Mouse (Mus musculus) myocyte (in vitro differentiated cells): ENCODE data around the gene Tmem201. TPM values are rescaled to one million over a fixed set of nuclear protein-coding genes. Genes with fewer than 3 reads are reported as not detected.
A peak's percentile ranks its signal among the peaks of the same experiment; 100 is the strongest.

Experiments
- H3K27me3 ChIP-seq: one replicate; pipeline ENCODE4 v1.6.1; 2011; ENCODE audit not compliant: control insufficient read depth, insufficient read depth, insufficient read length
- H3K36me3 ChIP-seq: one replicate; pipeline ENCODE4 v1.6.1; 2011; ENCODE audit not compliant: control insufficient read depth, insufficient read depth
- H3K4me2 ChIP-seq: one replicate; pipeline ENCODE4 v1.6.1; 2011; ENCODE audit warnings: low read depth, control low read depth
- H3K4me3 ChIP-seq: one replicate; pipeline ENCODE4 v1.5.1; 2011; ENCODE audit warnings: mild to moderate bottlenecking, control low read depth, moderate library complexity
- H3K79me2 ChIP-seq: one replicate; pipeline ENCODE4 v1.6.1; 2011; ENCODE audit not compliant: control insufficient read depth, insufficient read depth
- H3ac ChIP-seq: one replicate; pipeline ENCODE4 v1.6.1; 2011; ENCODE audit not compliant: control insufficient read depth, insufficient read length
- CEBPB ChIP-seq: IDR thresholded peaks from 2 replicates; pipeline ENCODE4 v1.6.1; 2011; ENCODE audit warnings: mild to moderate bottlenecking, moderate library complexity; ENCODE audit not compliant: poor library complexity, insufficient read depth, severe bottlenecking
- E2F4 ChIP-seq: IDR thresholded peaks from one replicate; pipeline ENCODE4 v1.6.1; 2011; ENCODE audit warnings: mild to moderate bottlenecking, control low read depth, moderate library complexity; ENCODE audit not compliant: insufficient read depth
- MAX ChIP-seq: IDR thresholded peaks from one replicate; pipeline ENCODE4 v1.6.1; 2011; ENCODE audit warnings: low read depth, mild to moderate bottlenecking, control low read depth
- MYOD1 ChIP-seq, 3 experiments: IDR thresholded peaks; one replicate each; pipeline ENCODE4 v1.6.1; 2011; ENCODE audit warnings: control low read depth in 2 of 3, low read depth in 2 of 3, mild to moderate bottlenecking in 2 of 3, moderate library complexity in 1 of 3; ENCODE audit not compliant: insufficient read length in 2 of 3, control insufficient read depth in 1 of 3
- MYOG ChIP-seq, 3 experiments: IDR thresholded peaks; one replicate each; pipeline ENCODE4 v1.6.1; 2011; ENCODE audit warnings: control low read depth in 2 of 3, low read depth in 2 of 3, mild to moderate bottlenecking in 2 of 3; ENCODE audit not compliant: insufficient read length in 2 of 3, control insufficient read depth in 1 of 3, insufficient read depth in 1 of 3
- POLR2A ChIP-seq: IDR thresholded peaks from one replicate; pipeline ENCODE4 v1.6.1; 2011; ENCODE audit warnings: low read depth, mild to moderate bottlenecking, control low read depth, moderate library complexity; ENCODE audit not compliant: insufficient read length
- POLR2AphosphoS2 ChIP-seq: IDR thresholded peaks from one replicate; pipeline ENCODE4 v1.6.1; 2011; ENCODE audit warnings: low read depth, control low read depth; ENCODE audit not compliant: insufficient read length
- REST ChIP-seq: IDR thresholded peaks from one replicate; pipeline ENCODE4 v1.6.1; 2011; ENCODE audit warnings: mild to moderate bottlenecking, control low read depth, moderate library complexity; ENCODE audit not compliant: insufficient read depth, insufficient read length
- SRF ChIP-seq: IDR thresholded peaks from one replicate; pipeline ENCODE4 v1.6.1; 2011; ENCODE audit warnings: low read depth; ENCODE audit not compliant: control insufficient read depth, insufficient read length
- TCF12 ChIP-seq: IDR thresholded peaks from one replicate; pipeline ENCODE4 v1.6.1; 2011; ENCODE audit warnings: mild to moderate bottlenecking, control low read depth; ENCODE audit not compliant: poor library complexity, insufficient read depth, severe bottlenecking
- TCF3 ChIP-seq: IDR thresholded peaks from one replicate; pipeline ENCODE4 v1.6.1; 2011; ENCODE audit warnings: low read depth, control low read depth; ENCODE audit not compliant: insufficient read length
- USF1 ChIP-seq: IDR thresholded peaks from one replicate; pipeline ENCODE4 v1.6.1; 2011; ENCODE audit warnings: low read depth, mild to moderate bottlenecking, control low read depth, moderate library complexity
- polyA plus RNA-seq: library from polyadenylated mRNA; unstranded; fragments of >200 nt; fragmentation: generic; extraction: Trizol; gene quantifications from one replicate; pipeline ENCODE4 v1.2.1, GENCODE M21; 2012; ENCODE audit warnings: missing spikeins

Tmem201 gene
- polyA plus RNA-seq, 1 experiment, result 31.1 TPM

GRCm38 (mm10) chr4:149779966-149780365 lies 42.1 kb upstream of the Tmem201 start:
- no peaks in the 10 kb centered on the region for H3K36me3 ChIP-seq
- H3K4me2 ChIP-seq, result peak overlapping the region; percentile 59
- no peaks in the 10 kb centered on the region for H3K79me2 ChIP-seq
- no peaks in the 10 kb centered on the region for H3K27me3 ChIP-seq
- H3ac ChIP-seq, result no peak overlapping the region
- TF ChIP-seq MYOG (IDR thresholded peaks at IDR 0.05; ENCODE audit: control insufficient read depth in 1 of 3, insufficient read depth in 1 of 3, insufficient read length in 2 of 3, low read depth in 2 of 3) (no peak), CEBPB (no peak), MYOD1 (IDR thresholded peaks at IDR 0.05; ENCODE audit: control insufficient read depth in 1 of 3, insufficient read length in 2 of 3, low read depth in 2 of 3) (no peak), TCF3 (no peak), TCF12 (no peak), SRF (no peak), MAX (no peak), REST (no peak), POLR2AphosphoS2 (no peak), E2F4 (no peak), USF1 (no peak), POLR2A (no peak)
- no peak overlapping the region for H3K4me3 ChIP-seq

DNA sequence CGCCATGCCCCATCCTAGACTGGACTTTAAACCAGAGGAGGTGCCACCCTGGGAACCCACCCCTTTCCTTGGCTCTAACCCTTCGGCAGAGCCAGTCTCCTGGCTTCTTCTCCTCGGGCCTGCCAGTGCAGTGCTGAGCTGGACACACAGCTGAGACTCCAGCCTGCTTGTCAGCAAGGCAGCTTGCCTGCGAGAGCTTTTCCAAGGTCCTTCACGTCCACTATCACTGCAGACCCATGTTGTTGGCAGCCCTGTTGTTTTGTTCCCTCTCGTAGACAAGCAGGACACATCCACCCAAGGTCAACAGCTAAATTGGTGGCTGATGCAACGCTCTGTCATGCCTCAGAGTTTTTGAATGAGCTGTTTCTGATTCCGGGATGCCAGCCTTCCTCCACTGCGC lies 39.3 kb upstream of the Tmem201 start:
- H3K36me3 ChIP-seq, result no peaks in the 10 kb centered on the region

GRCm38 (mm10) chr4:149775760-149776362 lies 38.0 kb upstream of the Tmem201 start:
- Histone ChIP-seq H3K4me2 (peak overlapping the region; percentile 58), H3K36me3 (no peaks in the 10 kb centered on the region)
- no peak for TF ChIP-seq E2F4
- TF ChIP-seq SRF, result no peak
- TF ChIP-seq CEBPB, result no peak
- no peak for TF ChIP-seq MYOD1 (IDR thresholded peaks at IDR 0.05; ENCODE audit: control insufficient read depth in 1 of 3, insufficient read length in 2 of 3, low read depth in 2 of 3)
- TF ChIP-seq POLR2AphosphoS2, result no peak
- TF ChIP-seq POLR2A, result no peak
- TF ChIP-seq MAX, result no peak
- no peak for TF ChIP-seq REST
- no peak for TF ChIP-seq TCF12
- no peak for TF ChIP-seq TCF3
- TF ChIP-seq USF1, result no peak
- TF ChIP-seq MYOG (IDR thresholded peaks at IDR 0.05; ENCODE audit: control insufficient read depth in 1 of 3, insufficient read depth in 1 of 3, insufficient read length in 2 of 3, low read depth in 2 of 3), result no peak

More for the DNA sequence above, 39.3 kb upstream of the Tmem201 start:
- H3K79me2 ChIP-seq, result peaks cover 9% of the 10 kb centered on the region
- no peak overlapping the region for H3K4me3 ChIP-seq
- H3K4me2 ChIP-seq, result peak overlapping the region; percentile 58
- H3K27me3 ChIP-seq, result no peaks in the 10 kb centered on the region
- TF ChIP-seq TCF3 (no peak), REST (no peak), POLR2A (peak; percentile 41), MYOG (IDR thresholded peaks at IDR 0.05; ENCODE audit: control insufficient read depth in 1 of 3, insufficient read depth in 1 of 3, insufficient read length in 2 of 3, low read depth in 2 of 3) (no peak), TCF12 (no peak), MYOD1 (IDR thresholded peaks at IDR 0.05; ENCODE audit: control insufficient read depth in 1 of 3, insufficient read length in 2 of 3, low read depth in 2 of 3) (no peak), POLR2AphosphoS2 (no peak), CEBPB (peak; percentile 97), USF1 (no peak), E2F4 (no peak), MAX (no peak), SRF (no peak)
- H3ac ChIP-seq, result no peak overlapping the region

DNA sequence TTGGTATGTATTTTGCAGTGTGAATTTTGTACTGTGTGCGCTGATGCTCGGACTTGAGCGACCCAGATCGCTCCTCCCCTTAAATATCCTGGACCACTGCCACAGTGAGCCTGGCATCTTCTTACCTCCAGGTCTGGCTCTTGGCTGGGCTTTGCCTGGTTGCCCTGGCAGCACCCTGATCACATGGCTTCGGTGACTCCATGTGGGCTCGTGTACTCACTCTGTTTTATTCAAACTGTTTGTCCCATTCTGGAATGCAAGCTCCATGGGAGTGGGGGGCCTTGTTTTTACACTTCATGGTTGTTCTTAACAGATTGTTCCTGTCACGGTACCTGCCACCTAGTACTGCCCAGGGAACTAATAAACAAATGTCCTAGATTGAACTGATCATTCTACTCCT lies 37.5 kb upstream of the Tmem201 start:
- Histone ChIP-seq H3K4me3 (no peak overlapping the region), H3K79me2 (peaks cover 26% of the 10 kb centered on the region), H3ac (no peak overlapping the region), H3K4me2 (peak overlapping the region; percentile 58), H3K27me3 (no peaks in the 10 kb centered on the region), H3K36me3 (no peaks in the 10 kb centered on the region)
- TF ChIP-seq USF1 (peak; percentile 37), POLR2AphosphoS2 (no peak)

More at GRCm38 (mm10) chr4:149775760-149776362, 38.0 kb upstream of the Tmem201 start:
- Histone ChIP-seq H3K27me3 (no peaks in the 10 kb centered on the region), H3K79me2 (peaks cover 21% of the 10 kb centered on the region), H3ac (no peak overlapping the region), H3K4me3 (no peak overlapping the region)

DNA sequence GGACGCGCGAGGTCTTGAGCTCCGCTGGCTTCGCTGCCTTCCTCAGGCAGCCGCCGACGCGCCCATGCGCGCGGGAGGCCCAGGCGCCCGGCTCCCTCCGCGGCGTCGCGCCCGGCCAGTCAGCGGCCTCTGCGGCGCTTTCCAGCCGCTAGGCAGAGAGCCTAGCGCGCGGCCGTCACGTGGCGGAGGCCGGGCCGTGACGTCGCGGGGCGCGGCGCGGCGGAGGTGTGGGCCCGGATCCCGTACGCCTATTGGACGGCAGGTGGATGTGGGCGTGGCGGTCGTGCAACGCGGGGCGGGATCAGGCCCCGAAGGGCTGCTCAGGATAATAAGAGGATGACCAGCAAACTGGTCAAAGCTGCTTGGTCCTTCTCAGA lies 36.2 kb upstream of the Tmem201 start, which contains the start of gene Slc25a33:
TSS of gene Slc25a33 (minus strand) at position 184 of the 377 bp plus-strand sequence.
- peak within 1 kb of the TSS; percentile 87 for H3ac ChIP-seq
- peak within 1 kb of the TSS; percentile 92 for H3K4me2 ChIP-seq
- H3K79me2 ChIP-seq, result peaks cover 36% of the 10 kb centered on the region
- TF ChIP-seq CEBPB, result no peak
- TF ChIP-seq USF1, result peak; percentile 87
- no peak for TF ChIP-seq TCF12
- peak; percentile 99 for TF ChIP-seq POLR2A
- no peak for TF ChIP-seq MYOD1 (IDR thresholded peaks at IDR 0.05; ENCODE audit: control insufficient read depth in 1 of 3, insufficient read length in 2 of 3, low read depth in 2 of 3)
- TF ChIP-seq POLR2AphosphoS2, result peak; percentile 96
- TF ChIP-seq SRF, result no peak
- TF ChIP-seq REST, result no peak
- TF ChIP-seq TCF3, result no peak
- TF ChIP-seq MYOG (IDR thresholded peaks at IDR 0.05; ENCODE audit: control insufficient read depth in 1 of 3, insufficient read depth in 1 of 3, insufficient read length in 2 of 3, low read depth in 2 of 3), result no peak
- TF ChIP-seq MAX, result peak; percentile 12
- TF ChIP-seq E2F4, result peak; percentile 2
- no peaks in the 10 kb centered on the region for H3K27me3 ChIP-seq
- no peaks in the 10 kb centered on the region for H3K36me3 ChIP-seq
- H3K4me3 ChIP-seq, result peak within 1 kb of the TSS; percentile 51
